Mouse (Mus musculus): ENCODE data around the gene Trnp1. TPM values are rescaled to one million over a fixed set of nuclear protein-coding genes. Genes with fewer than 3 reads are reported as not detected.
A peak's percentile ranks its signal among the peaks of the same experiment; 100 is the strongest.

The Trnp1 gene
- polyA plus RNA-seq, 1 experiment from 2014 or later, result 1.4 TPM

GRCm38 (mm10) chr4:133480754-133481153 is 17.6 kb downstream of the Trnp1 start:
- Histone ChIP-seq H3K4me3 (ENCODE audit: low read depth, low read length) (no peak overlapping the region), H3K27ac (ENCODE audit: low read depth, low read length) (no peak overlapping the region), H3K4me2 (peak overlapping the region; percentile 78), H3K9ac (ENCODE audit: low read depth, low read length) (no peak overlapping the region; the same call in 1 of the 2 replicates), H3K9me3 (replicated peaks; ENCODE audit: control insufficient read depth, low read length) (no peaks in the 10 kb centered on the region), H3K36me3 (ENCODE audit: control insufficient read depth, insufficient read depth, low read length) (no peaks in the 10 kb centered on the region), H3K4me1 (ENCODE audit: control insufficient read depth, insufficient read depth, low read length) (peaks cover 19% of the 10 kb centered on the region), H3K27me3 (ENCODE audit: control insufficient read depth, insufficient read depth, low read length) (peaks cover 38% of the 10 kb centered on the region)
- ATAC-seq (replicated peaks; ENCODE audit: insufficient number of reproducible peaks, low FRiP score, low TSS enrichment), result no peak
- WGBS (ENCODE audit: insufficient replicate concordance), result 34% methylated on average over 6 of the region's 6 CpGs

GRCm38 (mm10) chr4:133480185-133480537 is 18.2 kb downstream of the Trnp1 start:
- Histone ChIP-seq H3K27me3 (ENCODE audit: control insufficient read depth, insufficient read depth, low read length) (peaks cover 38% of the 10 kb centered on the region), H3K9me3 (replicated peaks; ENCODE audit: control insufficient read depth, low read length) (no peaks in the 10 kb centered on the region), H3K27ac (ENCODE audit: low read depth, low read length) (no peak overlapping the region), H3K9ac (ENCODE audit: low read depth, low read length) (peak overlapping the region; percentile 25; the same call in 1 of the 2 replicates), H3K36me3 (ENCODE audit: control insufficient read depth, insufficient read depth, low read length) (no peaks in the 10 kb centered on the region), H3K4me2 (peak overlapping the region; percentile 78), H3K4me3 (ENCODE audit: low read depth, low read length) (peak overlapping the region; percentile 39), H3K4me1 (ENCODE audit: control insufficient read depth, insufficient read depth, low read length) (peaks cover 19% of the 10 kb centered on the region)
- 2% methylated on average over 33 of the region's 34 CpGs for WGBS (ENCODE audit: insufficient replicate concordance)
- peak; percentile 29; the same call in 1 of the 2 replicates for ATAC-seq (replicated peaks; ENCODE audit: insufficient number of reproducible peaks, low FRiP score, low TSS enrichment)

- WGBS (ENCODE audit: insufficient replicate concordance), result 3% methylated on average over 29 of the region's 29 CpGs
- ATAC-seq (replicated peaks; ENCODE audit: insufficient number of reproducible peaks, low FRiP score, low TSS enrichment), result peak; percentile 94
- H3K36me3 ChIP-seq (ENCODE audit: control insufficient read depth, insufficient read depth, low read length), result no peaks in the 10 kb centered on the region
- peak within 1 kb of the TSS; percentile 39 for H3K4me3 ChIP-seq (ENCODE audit: low read depth, low read length)
- H3K27me3 ChIP-seq (ENCODE audit: control insufficient read depth, insufficient read depth, low read length), result peaks cover 41% of the 10 kb centered on the region
- peak within 1 kb of the TSS; percentile 78 for H3K4me2 ChIP-seq
- H3K9me3 ChIP-seq (replicated peaks; ENCODE audit: control insufficient read depth, low read length), result no peaks in the 10 kb centered on the region
- peaks cover 18% of the 10 kb centered on the region for H3K4me1 ChIP-seq (ENCODE audit: control insufficient read depth, insufficient read depth, low read length)
- no peak within 1 kb of the TSS for H3K27ac ChIP-seq (ENCODE audit: low read depth, low read length)
- peak within 1 kb of the TSS; percentile 25; the same call in 1 of the 2 replicates for H3K9ac ChIP-seq (ENCODE audit: low read depth, low read length)
Observed at GRCm38 (mm10) chr4:133479458-133480184, 18.7 kb downstream of the Trnp1 start, which contains the start of gene Tent5b. Tent5b (plus strand) TSS chr4:133480132.

DNA sequence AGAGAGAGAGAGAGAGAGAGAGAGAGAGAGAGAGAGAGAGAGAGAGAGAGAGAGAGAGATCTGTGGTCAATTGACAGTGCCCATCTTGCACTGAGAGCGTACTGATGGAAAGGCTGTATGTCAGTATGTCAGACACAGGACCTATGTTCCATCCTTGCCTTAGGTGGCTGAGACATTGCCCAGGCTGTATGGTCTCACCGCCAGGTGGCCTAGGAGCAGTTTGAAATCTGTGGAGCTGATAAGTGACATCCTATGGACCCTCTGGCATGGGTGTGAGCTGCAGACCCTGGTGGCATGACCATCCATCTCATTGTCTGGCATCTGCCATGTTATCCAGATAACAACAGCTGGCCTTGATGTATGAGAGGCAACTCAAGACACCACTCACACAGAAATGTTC is 24.5 kb downstream of the Trnp1 start:
- no peak overlapping the region for H3K9ac ChIP-seq (ENCODE audit: low read depth, low read length)
- ATAC-seq (replicated peaks; ENCODE audit: insufficient number of reproducible peaks, low FRiP score, low TSS enrichment), result 0 out of 2 replicates have a peak, but pooled peaks have one; percentile 42
- no peak overlapping the region for H3K4me3 ChIP-seq (ENCODE audit: low read depth, low read length)
- WGBS (ENCODE audit: insufficient replicate concordance), result 49% methylated on average over 2 of the region's 2 CpGs
- H3K36me3 ChIP-seq (ENCODE audit: control insufficient read depth, insufficient read depth, low read length), result no peaks in the 10 kb centered on the region
- no peak overlapping the region for H3K27ac ChIP-seq (ENCODE audit: low read depth, low read length)
- no peaks in the 10 kb centered on the region for H3K9me3 ChIP-seq (replicated peaks; ENCODE audit: control insufficient read depth, low read length)
- H3K27me3 ChIP-seq (ENCODE audit: control insufficient read depth, insufficient read depth, low read length), result peaks cover 20% of the 10 kb centered on the region
- H3K4me2 ChIP-seq, result no peak overlapping the region
- H3K4me1 ChIP-seq (ENCODE audit: control insufficient read depth, insufficient read depth, low read length), result peaks cover 3% of the 10 kb centered on the region

GRCm38 (mm10) chr4:133471135-133471821 is 27.1 kb downstream of the Trnp1 start:
- no peak overlapping the region for H3K4me2 ChIP-seq
- H3K36me3 ChIP-seq (ENCODE audit: control insufficient read depth, insufficient read depth, low read length), result no peaks in the 10 kb centered on the region
- WGBS (ENCODE audit: insufficient replicate concordance), result 73% methylated on average over 7 of the region's 7 CpGs
- no peak overlapping the region for H3K4me3 ChIP-seq (ENCODE audit: low read depth, low read length)
- H3K9me3 ChIP-seq (replicated peaks; ENCODE audit: control insufficient read depth, low read length), result no peaks in the 10 kb centered on the region
- peaks cover 9% of the 10 kb centered on the region for H3K4me1 ChIP-seq (ENCODE audit: control insufficient read depth, insufficient read depth, low read length)
- no peak for ATAC-seq (replicated peaks; ENCODE audit: insufficient number of reproducible peaks, low FRiP score, low TSS enrichment)
- H3K27ac ChIP-seq (ENCODE audit: low read depth, low read length), result no peak overlapping the region
- H3K9ac ChIP-seq (ENCODE audit: low read depth, low read length), result no peak overlapping the region
- peaks cover 6% of the 10 kb centered on the region for H3K27me3 ChIP-seq (ENCODE audit: control insufficient read depth, insufficient read depth, low read length)

- Histone ChIP-seq H3K9ac (ENCODE audit: low read depth, low read length) (no peak overlapping the region), H3K9me3 (replicated peaks; ENCODE audit: control insufficient read depth, low read length) (no peaks in the 10 kb centered on the region), H3K27me3 (ENCODE audit: control insufficient read depth, insufficient read depth, low read length) (peaks cover 3% of the 10 kb centered on the region), H3K27ac (ENCODE audit: low read depth, low read length) (no peak overlapping the region), H3K4me1 (ENCODE audit: control insufficient read depth, insufficient read depth, low read length) (peaks cover 9% of the 10 kb centered on the region), H3K4me3 (ENCODE audit: low read depth, low read length) (peak overlapping the region; percentile 12), H3K36me3 (ENCODE audit: control insufficient read depth, insufficient read depth, low read length) (no peaks in the 10 kb centered on the region), H3K4me2 (peak overlapping the region; percentile 93)
- 10% methylated on average over 12 of the region's 12 CpGs for WGBS (ENCODE audit: insufficient replicate concordance)
- no peak for ATAC-seq (replicated peaks; ENCODE audit: insufficient number of reproducible peaks, low FRiP score, low TSS enrichment)
Observed at GRCm38 (mm10) chr4:133469122-133469521, 29.2 kb downstream of the Trnp1 start.

DNA sequence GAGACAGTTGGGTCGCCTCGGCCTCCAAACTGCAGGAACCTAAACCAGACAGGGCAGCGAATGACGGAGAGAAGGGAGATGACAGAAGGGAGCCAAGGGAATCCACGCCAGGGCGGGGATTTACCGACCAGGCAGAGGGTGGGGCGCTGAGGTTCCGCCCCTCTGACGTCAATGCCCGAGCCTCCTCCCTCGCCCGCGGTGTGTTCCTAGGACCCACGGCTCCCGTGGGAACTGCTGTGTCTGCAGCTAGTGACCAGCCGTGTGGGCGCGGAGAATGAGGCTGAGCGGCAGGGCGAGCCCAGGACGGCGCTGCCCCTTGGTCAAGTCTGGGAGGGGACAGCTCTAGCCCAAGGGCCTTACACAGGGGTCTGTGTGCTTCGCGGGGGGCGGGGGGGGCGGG is 30.3 kb downstream of the Trnp1 start:
- H3K27ac ChIP-seq (ENCODE audit: low read depth, low read length), result no peak overlapping the region
- peak overlapping the region; percentile 93 for H3K4me2 ChIP-seq
- no peaks in the 10 kb centered on the region for H3K9me3 ChIP-seq (replicated peaks; ENCODE audit: control insufficient read depth, low read length)
- 1% methylated on average over 27 of the region's 27 CpGs for WGBS (ENCODE audit: insufficient replicate concordance)
- H3K4me3 ChIP-seq (ENCODE audit: low read depth, low read length), result peak overlapping the region; percentile 54
- H3K9ac ChIP-seq (ENCODE audit: low read depth, low read length), result peak overlapping the region; percentile 68
- ATAC-seq (replicated peaks; ENCODE audit: insufficient number of reproducible peaks, low FRiP score, low TSS enrichment), result no peak
- H3K27me3 ChIP-seq (ENCODE audit: control insufficient read depth, insufficient read depth, low read length), result peaks cover 3% of the 10 kb centered on the region; the same call in 1 of the 2 replicates
- H3K36me3 ChIP-seq (ENCODE audit: control insufficient read depth, insufficient read depth, low read length), result no peaks in the 10 kb centered on the region
- peaks cover 13% of the 10 kb centered on the region for H3K4me1 ChIP-seq (ENCODE audit: control insufficient read depth, insufficient read depth, low read length)

DNA sequence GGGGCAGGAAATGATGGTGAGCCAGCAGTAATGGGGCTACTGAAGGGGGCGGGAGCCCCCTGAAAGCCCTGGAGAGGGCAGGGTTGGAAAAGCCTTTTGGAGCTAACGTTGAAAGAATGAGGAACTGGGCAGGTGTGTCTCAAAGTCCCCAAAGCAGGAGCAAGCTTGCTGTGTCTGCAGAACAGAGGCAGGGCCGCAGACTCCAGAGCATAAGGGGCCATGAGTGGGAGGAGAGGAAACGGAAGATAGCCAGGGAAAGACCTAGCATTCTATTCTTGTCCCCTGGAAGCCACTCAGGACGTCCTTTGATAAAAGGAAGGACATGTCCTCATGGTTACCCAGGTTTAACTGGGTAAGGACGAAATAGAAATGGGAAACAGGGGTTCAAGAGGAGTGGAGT is 35.2 kb downstream of the Trnp1 start:
- peaks cover 15% of the 10 kb centered on the region for H3K4me1 ChIP-seq (ENCODE audit: control insufficient read depth, insufficient read depth, low read length)
- H3K4me2 ChIP-seq, result no peak overlapping the region
- peaks cover 1% of the 10 kb centered on the region; the same call in 1 of the 2 replicates for H3K27me3 ChIP-seq (ENCODE audit: control insufficient read depth, insufficient read depth, low read length)
- H3K9me3 ChIP-seq (replicated peaks; ENCODE audit: control insufficient read depth, low read length), result no peaks in the 10 kb centered on the region
- peak overlapping the region; percentile 55 for H3K27ac ChIP-seq (ENCODE audit: low read depth, low read length)
- 32% methylated on average over 6 of the region's 6 CpGs for WGBS (ENCODE audit: insufficient replicate concordance)
- H3K4me3 ChIP-seq (ENCODE audit: low read depth, low read length), result no peak overlapping the region
- H3K36me3 ChIP-seq (ENCODE audit: control insufficient read depth, insufficient read depth, low read length), result no peaks in the 10 kb centered on the region
- ATAC-seq (replicated peaks; ENCODE audit: insufficient number of reproducible peaks, low FRiP score, low TSS enrichment), result no peak
- H3K9ac ChIP-seq (ENCODE audit: low read depth, low read length), result no peak overlapping the region; the same call in 1 of the 2 replicates

All from heart, embryonic 11.5 days (tissue).